Mouse (Mus musculus) c-Kit-negative CD71-positive TER-119-positive erythroid progenitor cells, embryonic 14.5 days (primary cell): ENCODE measurements around the gene Fam89b.
"Not testable (repeated sequence)": the region's sequence is repeated elsewhere in the genome, so short reads cannot be mapped to it uniquely, and the experiment has no call there.

Experiments used
- DNase-seq: peaks from one replicate; pipeline ENCODE4 v3.0.0-alpha.2; 2013; ENCODE audit warnings: low read depth, low spot score

Fam89b gene

DNA sequence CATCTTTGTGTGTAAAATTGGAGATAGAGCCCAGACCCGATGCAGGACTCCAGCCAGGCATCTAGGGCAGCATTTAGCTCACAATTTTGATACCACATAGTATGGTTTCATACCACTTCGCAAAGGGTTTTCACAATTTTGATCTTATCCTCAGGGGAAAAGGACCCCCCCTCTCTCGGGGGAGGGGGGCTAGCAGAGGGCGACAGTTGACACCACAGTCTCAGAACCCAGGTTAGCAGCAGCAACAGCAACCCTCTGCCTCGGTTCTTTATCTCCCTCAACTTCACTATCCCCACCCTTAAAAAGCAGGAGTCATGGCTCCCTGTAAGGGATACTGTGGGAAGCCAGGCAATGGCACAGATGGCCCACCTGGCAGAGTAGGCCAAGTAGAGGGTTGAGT is 16.2 kb downstream of the Fam89b start:
- no peak for DNase-seq

GRCm38 (mm10) chr19:5711907-5712460 is 17.5 kb downstream of the Fam89b start:
- no peak for DNase-seq

DNA sequence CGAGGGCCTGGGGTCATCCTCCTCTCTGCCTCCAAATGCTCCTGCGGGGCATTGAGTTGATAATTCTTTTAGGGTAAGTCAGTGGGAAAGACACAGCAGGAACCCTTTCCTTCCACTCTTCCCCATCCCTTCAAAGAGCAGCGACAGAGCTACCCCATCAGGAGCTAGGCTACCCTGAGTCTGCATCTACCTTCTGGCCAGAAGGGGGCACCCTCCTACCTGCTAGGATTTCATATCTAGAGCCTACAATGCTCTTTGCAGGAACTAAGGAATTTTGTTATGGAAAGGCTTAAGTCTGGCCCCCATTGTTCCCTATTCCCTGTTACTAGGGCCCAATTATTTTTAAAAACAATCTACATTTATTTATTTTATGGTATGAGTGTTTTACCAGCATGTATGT is 18.2 kb downstream of the Fam89b start:
- DNase-seq, result no peak

GRCm38 (mm10) chr19:5710581-5710980 is 18.9 kb downstream of the Fam89b start:
- DNase-seq, result no peak

DNA sequence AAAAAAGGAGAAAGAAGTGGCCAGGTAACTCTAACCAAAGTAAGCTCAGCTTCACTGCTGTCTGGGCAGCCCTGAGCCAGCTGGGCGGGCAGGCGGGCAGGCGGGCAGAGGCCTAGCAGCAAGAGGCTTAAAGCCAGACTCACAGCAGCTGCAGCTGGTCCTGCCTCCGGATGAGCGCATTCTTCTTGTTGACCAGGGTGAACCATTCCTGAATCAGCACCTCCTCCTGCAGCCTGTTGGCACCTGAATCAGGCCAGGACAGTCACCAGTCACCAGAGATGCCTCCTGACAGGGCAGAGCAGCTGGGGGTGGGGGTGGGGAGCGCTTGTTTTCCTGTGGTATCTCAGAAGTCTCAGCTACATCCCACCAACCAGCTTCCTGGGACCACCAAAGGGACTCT is 19.4 kb downstream of the Fam89b start:
- DNase-seq, result no peak

DNA sequence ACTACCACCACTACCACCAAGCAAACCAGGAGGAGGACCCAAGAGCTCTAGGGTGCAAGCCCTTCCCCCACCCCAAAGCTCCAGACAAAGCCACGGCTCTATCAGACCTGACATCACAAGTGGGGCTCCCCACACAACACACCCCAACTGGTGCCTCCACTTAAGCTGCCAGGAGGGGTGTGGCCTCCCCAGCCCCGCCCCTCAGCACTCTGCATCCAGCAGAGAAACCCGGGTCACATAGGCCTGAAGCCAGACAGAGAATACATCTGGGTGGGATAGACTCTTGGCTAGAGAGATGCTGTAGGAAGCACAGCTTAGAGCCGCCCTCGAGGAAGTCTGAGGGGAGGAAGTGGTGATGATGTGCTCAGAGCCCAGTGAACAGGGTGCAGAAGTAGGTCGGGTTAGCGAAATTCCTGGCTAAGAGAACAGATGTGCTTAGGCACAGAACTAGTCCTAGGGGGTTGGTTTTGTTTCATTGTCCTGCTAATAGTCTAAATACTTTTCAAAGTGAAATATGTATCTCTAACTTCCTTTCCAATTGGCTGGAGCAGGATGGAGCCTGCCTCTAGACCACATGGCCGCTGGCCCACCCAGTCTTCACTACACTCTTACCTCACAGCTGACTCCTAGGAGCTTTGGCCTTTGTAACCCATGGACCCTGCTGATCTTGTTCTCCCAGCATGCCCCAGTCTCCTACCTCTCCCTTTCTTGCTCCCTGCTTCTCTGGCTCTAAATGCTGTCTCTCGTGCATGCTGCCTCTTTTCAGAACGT is 24.5 kb downstream of the Fam89b start:
- DNase-seq, result peak; percentile 66

- DNase-seq, result peak; percentile 62
Observed at GRCm38 (mm10) chr19:5704163-5704800, 25.2 kb downstream of the Fam89b start, which contains the start of gene Kcnk7. TSS of gene Kcnk7 (plus strand) at chr19:5704367.

DNA sequence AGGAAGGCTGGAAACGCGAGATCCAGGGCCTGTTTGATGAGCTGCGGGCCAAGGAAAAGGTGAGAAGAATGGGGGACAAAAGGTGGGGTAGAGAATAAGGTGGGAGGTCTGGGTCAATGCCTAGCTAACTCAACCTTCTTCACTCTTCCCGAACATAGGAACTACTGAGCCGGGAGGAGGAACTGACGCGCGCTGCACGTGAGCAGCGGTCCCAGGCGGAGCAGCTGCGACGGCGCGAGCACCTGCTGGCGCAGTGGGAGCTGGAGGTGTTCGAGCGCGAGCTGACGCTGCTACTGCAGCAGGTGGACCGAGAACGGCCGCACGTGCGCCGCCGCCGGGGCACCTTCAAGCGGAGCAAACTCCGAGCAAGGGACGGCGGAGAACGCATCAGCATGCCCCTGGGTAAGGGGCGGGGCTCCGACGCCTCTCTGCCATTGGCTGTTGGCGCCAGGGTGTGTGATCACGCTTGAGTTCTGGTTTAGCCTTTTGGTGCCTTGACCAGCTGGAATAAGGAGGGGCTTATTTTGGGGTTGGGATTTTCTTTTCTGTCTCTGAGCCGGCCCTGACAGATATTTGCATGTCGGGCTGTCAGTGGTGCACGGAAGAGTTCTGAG is 33.5 kb downstream of the Fam89b start:
- no peak for DNase-seq

GRCm38 (mm10) chr19:5693801-5694200 is 35.7 kb downstream of the Fam89b start:
- DNase-seq, result no peak

DNA sequence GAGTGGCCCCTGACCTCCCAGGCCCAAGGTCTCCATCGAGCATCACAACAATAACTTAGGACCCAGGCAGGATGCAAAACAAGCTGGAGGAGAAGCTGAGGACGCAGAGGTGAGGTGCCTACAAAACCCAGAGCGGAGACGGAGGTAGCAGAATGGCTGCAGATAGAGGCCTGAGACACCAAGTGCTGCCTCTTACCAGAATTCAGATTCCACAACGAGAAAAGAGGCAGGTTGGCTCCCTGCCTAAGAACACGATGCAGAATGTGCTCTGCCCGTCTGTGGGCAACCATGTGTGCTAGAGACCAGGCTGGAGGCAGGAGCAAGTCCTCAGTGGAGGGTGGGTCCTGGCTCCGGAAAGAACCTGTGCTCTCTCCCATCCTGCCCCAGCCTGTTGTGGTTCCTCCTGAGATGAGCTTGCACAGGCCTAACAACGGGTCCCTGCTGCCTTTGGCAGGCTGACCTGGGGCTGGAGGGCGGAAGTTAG is 36.5 kb downstream of the Fam89b start:
- no peak for DNase-seq

DNA sequence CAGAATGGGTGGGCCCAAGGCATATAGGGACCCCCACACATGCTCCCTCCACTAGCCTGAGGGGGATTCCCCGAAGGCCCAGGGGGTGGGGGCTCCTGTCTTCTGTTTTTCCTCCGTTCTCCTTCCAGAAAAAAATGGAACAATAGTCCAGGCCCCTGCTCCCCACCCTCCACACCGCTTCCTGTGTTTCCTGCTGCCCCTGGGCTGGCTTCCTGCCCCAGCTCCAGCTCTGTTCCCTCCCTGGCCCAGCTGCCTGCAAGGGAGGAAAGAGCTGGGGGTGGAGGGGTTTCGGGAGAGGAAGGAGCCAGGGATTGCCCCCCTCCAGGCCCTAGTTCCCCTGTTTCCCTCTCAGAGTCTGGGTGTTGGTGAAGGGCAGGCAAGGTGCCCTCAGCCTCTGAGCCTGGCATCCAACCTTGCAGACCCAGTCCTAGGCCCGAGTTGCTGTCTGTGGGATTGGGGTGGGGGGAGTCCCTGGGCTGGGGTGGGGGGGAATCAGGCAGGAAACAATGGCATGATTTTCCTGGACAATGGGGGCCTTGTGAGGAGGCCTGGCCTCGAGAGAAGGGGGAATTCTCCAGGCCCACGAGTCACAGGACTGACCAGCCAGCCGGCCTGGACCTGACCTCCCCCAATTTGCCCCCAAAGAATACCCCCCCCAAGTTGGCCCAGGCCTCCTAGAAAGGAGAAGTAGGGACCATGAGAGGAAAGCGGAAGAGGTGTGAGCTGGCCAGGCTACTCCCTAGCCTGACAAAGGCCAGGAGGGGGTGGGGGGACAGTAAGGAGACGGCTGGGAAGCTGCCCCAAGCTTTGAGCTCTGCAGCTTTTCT is 37.2 kb downstream of the Fam89b start:
- DNase-seq, result no peak

GRCm38 (mm10) chr19:5691601-5692000 is 37.9 kb downstream of the Fam89b start:
- no peak for DNase-seq

- DNase-seq, result no peak
Observed at GRCm38 (mm10) chr19:5690343-5690735, 39.1 kb downstream of the Fam89b start.

DNA sequence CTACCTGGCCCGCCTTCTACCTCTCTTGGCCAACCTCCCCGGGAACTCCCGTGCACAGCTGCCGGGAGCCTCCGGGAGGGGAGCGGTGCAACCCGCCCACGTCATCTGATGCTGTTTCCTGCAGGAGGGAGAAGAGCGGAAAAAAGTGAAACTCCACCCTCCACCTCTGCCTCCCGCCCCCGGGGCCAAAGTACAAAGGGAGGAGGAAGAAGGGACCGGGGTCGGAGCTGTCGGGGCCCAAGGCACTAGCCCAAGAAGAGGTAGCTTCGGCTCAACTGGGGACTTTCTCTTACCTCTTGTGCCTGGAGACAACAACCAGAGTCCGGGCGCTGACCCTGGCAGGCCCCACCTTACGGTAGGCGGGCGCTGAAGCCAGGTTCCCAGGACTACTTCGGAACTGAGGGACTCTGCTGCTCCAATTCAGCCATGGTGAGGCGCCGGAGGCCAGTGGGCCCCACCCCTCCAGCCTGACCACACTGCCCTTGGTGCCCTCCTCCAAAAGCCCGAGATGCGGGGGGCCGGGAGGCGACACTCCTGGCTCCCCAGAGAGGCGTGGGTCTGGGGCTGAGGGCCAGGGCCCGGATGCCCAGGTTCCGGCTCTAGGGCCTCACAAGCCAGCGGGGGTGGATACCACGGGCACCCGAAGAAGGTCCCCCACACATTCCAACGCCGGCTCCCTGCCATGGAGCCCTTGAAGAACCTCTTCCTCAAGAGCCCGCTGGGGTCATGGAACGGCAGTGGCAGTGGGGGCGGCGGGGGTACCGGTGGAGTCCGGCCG is 39.7 kb downstream of the Fam89b start:
- peak; percentile 72 for DNase-seq

- DNase-seq, result no peak
Observed at GRCm38 (mm10) chr19:5689088-5689428, 40.4 kb downstream of the Fam89b start.

DNA sequence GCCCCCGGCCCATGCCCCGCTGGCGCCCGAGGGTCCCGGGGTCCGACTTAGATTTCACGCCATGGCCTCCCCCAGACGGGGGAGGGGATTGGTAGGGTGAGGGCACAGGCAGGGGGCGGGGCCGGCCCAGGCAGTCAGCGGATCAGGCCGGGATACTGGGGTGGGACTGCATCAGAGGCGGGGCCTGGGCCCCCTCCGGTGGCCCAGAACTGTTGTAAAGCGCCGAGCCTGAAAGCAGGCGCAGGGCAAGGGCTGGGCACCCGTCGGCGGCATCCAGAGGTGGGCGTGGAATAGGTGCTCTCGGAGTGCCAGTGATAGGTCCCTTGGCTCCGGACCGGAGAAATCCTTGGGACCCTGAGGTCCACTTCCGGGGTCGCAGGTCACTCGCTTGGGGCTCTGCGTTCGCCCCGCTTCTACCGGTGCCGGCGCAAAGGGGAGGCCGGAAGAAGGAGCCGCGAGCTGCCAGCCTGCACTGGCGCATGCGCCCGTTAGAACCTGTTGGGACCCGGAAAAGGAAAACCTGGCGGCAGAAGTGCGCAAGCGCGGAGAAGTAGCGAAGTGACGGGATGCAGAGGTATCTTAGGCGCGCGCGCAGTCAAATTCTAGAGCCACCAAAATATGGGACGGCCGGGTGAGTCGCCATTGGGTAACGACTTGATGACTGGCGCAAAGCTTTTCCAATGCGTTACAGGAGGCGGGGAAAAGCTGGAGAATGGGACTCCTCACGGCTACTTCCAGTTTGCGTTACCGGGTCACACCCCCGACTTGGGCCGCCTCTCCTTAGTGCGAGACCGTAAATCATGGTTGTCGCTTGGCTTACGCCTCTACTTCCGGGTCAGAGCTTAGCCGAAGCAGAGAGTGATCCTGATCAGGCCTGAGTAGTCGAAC is 41.0 kb downstream of the Fam89b start, which contains the start of the genes Map3k11 and Pcnx3:
Gene Map3k11, plus strand, starts transcription at position 543 of the 888 bp plus-strand sequence.
Gene Pcnx3, minus strand, starts transcription at position 709 of the 888 bp plus-strand sequence.
- peak; percentile 93 for DNase-seq

GRCm38 (mm10) chr19:5687738-5688137 is 41.7 kb downstream of the Fam89b start:
- no peak for DNase-seq

GRCm38 (mm10) chr19:5686954-5687353 is 42.5 kb downstream of the Fam89b start:
- not testable (repeated sequence) for DNase-seq

GRCm38 (mm10) chr19:5686437-5686836 is 43.0 kb downstream of the Fam89b start:
- no peak for DNase-seq

DNA sequence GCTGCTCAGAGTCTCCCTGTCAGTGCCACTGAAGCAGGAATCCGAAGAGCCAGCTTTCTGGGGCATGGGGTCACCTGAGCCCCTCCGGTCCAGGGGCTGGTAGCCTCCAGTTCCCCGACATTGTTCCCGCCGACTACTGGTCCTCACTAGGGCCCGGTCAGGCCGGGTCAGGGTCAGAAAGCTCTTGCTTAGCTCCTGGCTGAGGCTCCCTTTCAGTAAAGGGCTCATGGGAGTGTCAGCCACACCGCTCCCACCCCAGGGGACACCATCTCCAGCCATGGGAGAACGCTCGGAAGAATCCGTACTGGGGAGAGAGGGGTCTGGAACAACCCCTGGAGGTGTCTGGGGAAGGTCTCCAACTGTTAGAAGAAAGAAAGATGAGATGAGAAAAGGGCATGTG is 43.6 kb downstream of the Fam89b start:
- no peak for DNase-seq
